Mouse (Mus musculus) skeletal muscle tissue, adult 2 months (tissue): ENCODE measurements at regions not wholly inside any gene's neighbourhood (a gene's known extent, or its start where the extent isn't known, plus 50 kb on each side); places are given as distances from the start of the nearest gene placed in this dataset.

Experiments used
- DNase-seq: peaks from one replicate; pipeline ENCODE4 v3.0.0-alpha.2; 2012; ENCODE audit warnings: low read depth, low spot score

DNA sequence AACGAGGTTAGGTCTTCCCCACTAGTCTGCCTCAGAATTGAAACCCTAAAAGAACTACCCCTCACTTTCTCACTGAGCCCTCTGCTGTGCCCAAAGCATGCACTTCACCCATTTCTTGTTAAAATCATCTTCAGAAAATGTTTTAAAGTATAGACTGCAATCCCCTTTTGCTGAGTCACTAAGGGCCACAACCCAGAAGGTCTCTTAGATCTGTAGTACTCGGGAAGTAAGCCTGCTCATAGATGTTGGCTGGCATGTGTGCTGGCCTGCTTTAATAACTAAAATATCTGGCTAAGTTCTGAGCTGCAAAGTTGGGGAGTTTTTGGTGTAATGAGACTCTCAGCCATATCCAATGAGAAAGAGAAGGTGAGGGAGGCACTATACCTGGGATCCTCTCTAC lies 329.9 kb downstream of the Insc start:
- DNase-seq: no peak

- DNase-seq: no peak
Observed at GRCm38 (mm10) chr7:115076781-115077180, 333.3 kb downstream of the Insc start.

GRCm38 (mm10) chr7:115084711-115085380 lies 341.4 kb downstream of the Insc start:
- peak; percentile 3 for DNase-seq

DNA sequence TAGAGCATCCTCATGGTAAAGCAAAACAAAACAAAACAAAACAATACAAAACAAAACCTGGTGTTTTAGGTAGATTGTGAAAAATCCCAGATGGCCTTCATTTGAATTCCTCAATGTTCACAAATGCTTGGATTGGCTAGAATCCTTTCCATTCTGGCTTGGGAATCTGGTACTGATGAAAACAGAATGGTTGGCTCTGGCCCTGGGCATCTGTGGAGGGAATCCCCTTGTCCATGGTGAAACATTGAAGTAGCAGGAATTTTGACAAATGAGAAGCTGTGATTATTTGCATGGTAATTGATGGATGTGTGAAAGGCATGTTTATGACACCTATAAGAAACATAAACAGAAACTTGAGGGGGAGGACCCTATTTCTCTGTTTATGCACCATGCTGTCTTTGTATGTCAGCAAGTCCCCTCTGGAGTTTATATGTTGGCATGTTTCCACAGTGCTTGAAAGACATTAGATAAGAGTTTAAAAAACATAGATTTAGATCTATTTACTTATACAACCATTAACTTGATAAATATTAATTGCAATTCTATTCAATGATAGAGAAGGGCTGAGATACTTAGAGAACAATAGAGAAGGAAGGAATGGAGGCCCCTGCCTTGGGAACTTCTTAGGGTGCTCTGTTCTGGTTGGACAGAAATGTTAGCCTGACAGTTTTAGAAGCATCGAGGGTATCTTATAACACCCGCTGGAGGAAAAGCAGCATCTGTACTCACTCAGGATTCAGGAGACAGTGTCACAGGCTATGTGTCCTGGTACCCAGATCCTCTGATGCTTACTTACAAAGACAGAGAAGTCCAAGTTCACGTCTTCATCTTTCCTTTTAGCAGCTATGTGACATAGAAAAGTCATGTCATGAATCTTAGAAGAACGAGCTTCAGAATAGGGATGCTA lies 343.3 kb downstream of the Insc start:
- DNase-seq: no peak

GRCm38 (mm10) chr7:115092481-115093050 lies 349.1 kb downstream of the Insc start:
- DNase-seq: no peak

- peak; percentile 66 for DNase-seq
Observed at GRCm38 (mm10) chr7:115106041-115106440, 362.5 kb downstream of the Insc start.

- DNase-seq: no peak
Observed at GRCm38 (mm10) chr7:115112282-115112681, 368.8 kb downstream of the Insc start.

DNA sequence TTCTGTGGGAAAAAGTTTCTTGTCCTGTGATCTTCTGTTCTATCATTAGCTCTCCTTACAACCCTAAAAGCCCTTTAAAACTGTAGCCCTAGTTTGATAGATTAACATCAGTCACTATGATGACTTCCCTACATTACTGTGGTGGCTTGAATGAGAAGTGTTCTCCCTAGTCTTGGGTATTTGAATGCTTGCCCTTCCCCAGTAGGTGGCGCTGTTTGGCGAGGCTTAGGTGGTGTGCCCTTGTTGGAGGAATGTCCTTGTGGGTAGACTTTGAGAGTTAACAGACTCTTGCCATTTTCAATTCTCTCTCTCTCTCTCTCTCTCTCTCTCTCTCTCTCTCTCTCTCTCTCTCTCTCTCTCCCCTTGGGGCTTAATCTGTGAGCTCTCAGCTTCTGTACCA lies 379.8 kb downstream of the Insc start:
- DNase-seq: no peak

DNA sequence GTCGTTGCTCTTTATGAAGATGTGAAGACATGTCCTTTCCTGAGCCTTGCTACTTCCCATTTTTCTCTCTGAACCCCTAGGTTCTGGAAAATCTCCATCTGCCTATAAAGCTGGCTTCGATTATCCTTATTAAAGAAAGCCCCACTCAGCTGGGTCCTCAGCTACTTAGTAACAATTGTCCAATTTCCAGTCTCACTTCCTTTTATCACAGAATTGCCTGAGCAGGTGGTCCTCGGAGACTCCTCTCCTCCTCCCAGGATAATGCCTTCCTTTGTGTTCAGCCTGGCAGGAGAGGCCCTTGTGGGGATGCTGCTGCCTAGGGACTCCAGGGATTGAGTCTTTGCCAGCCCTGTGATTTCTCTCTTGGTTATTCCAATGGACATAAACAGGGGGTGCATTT lies 385.5 kb downstream of the Insc start:
- DNase-seq: no peak

GRCm38 (mm10) chr7:115131259-115131969 lies 387.9 kb downstream of the Insc start:
- no peak for DNase-seq

- no peak for DNase-seq
Observed at GRCm38 (mm10) chr7:115131970-115132551, 388.6 kb downstream of the Insc start.

- no peak for DNase-seq
Observed at GRCm38 (mm10) chr7:115132595-115132994, 389.1 kb downstream of the Insc start.

GRCm38 (mm10) chr7:115134926-115135575 lies 391.6 kb downstream of the Insc start:
- no peak for DNase-seq

GRCm38 (mm10) chr7:115140286-115140685 lies 396.8 kb downstream of the Insc start:
- peak; percentile 45 for DNase-seq

DNA sequence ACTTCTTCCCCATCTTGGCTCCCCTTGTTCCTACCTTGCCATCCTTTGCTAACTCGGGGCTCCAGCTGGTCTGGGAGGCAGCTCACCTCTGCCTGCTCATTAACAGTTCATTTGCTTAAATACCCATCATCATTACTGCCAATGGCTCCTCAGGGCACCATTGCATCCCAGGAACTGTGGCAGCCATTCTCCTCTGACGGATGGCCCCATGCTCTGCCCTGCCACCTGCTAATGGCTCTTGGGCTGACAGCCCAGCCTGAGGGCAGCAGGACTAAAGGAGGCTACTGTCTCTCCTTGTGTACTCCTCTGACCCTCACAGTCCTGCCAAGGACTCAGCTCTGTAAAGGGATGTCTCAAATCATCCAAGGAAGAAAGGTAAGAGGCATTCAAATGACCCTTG lies 398.7 kb downstream of the Insc start:
- no peak for DNase-seq

DNA sequence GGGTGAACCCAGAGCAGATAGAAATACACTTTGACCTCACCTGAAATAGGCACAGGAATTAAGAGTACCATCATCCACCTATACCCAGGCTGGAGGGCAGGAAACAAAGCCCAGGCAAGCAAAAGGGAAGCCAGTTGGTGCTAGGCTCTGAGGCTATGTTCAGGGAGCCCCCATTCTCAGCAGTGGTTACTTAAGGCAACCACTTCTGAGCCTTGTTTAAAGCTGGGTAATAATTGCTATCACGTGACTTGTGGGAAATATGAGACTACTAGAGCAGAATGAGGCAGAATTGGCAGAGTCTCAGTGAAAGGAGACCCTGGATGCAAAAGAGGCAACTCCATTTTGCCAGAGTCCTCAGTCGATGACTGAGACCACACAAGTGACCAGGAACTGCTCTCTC lies 401.5 kb downstream of the Insc start:
- no peak for DNase-seq

GRCm38 (mm10) chr7:115147352-115147977 lies 404.0 kb downstream of the Insc start:
- no peak for DNase-seq

DNA sequence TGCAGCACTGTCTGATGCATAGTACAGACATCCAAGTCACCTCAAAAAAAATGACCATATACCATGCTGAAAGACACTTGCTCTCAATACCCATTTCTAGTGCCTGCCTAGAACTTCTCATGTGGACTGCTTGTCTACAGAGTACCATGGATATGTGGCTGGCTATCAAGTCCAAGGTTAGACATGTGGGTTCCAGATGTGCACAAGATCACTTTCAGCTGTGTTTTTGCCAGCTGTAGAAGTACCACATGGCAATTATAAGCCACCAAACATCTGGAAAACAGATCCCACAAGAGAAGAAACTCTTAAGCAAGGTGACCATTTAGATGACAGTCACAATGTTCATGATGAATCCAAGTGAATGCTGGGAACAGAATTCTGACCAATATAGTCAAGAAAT lies 409.8 kb downstream of the Insc start:
- no peak for DNase-seq

GRCm38 (mm10) chr7:115153764-115154509 lies 410.4 kb downstream of the Insc start:
- DNase-seq: no peak

DNA sequence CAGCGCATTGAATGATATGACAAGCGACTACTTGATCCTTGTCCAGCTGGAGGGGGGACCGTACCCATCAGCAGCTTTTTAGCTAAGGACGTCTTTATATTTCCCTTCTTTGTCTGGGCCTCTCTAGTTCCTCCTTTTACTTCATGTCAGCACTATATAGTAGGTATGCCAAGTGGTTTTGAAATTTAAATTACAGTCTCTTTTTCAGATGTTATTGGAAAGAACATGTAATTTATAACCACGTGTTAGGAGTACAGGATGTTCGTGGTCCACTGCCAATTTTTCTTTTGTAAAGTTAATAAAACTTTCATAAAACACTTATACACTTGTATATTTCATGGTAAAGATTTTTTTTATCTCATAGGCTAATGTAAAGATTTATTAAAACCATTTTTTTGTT lies 426.5 kb downstream of the Insc start:
- no peak for DNase-seq
